Mouse (Mus musculus): Measurements from ENCODE around the gene Rabgap1l. TPM values are rescaled to one million over a fixed set of nuclear protein-coding genes. Genes with fewer than 3 reads are reported as not detected.
"Not testable (repeated sequence)": the region's sequence is repeated elsewhere in the genome, so short reads cannot be mapped to it uniquely, and the experiment has no call there.

Rabgap1l gene
- total RNA-seq, 2 experiments from 2014 or later, result 188 to 213 TPM

- DNase-seq (ENCODE audit: low spot score in 2 of 2), result peak; percentile 91
These were observed 99.9 kb downstream of the Rabgap1l start for GRCm38 (mm10) chr1:160693094-160693447.

GRCm38 (mm10) chr1:160692224-160693093 is 100.6 kb downstream of the Rabgap1l start:
- no peak for DNase-seq (ENCODE audit: low spot score in 2 of 2)

- no peak for DNase-seq (ENCODE audit: low spot score in 2 of 2)
These were observed 101.8 kb downstream of the Rabgap1l start for GRCm38 (mm10) chr1:160691196-160691590.

GRCm38 (mm10) chr1:160690516-160691195 is 102.4 kb downstream of the Rabgap1l start:
- DNase-seq (ENCODE audit: low spot score in 2 of 2), result no peak

- DNase-seq (ENCODE audit: low spot score in 2 of 2), result no peak
These were observed 103.5 kb downstream of the Rabgap1l start for GRCm38 (mm10) chr1:160689511-160689910.

- no peak for DNase-seq (ENCODE audit: low spot score in 2 of 2)
These were observed 108.8 kb downstream of the Rabgap1l start for GRCm38 (mm10) chr1:160684251-160684650.

GRCm38 (mm10) chr1:160681398-160682050 is 111.5 kb downstream of the Rabgap1l start:
- DNase-seq (ENCODE audit: low spot score in 2 of 2), result no peak

GRCm38 (mm10) chr1:160674763-160675162 is 118.2 kb downstream of the Rabgap1l start:
- no peak for DNase-seq (ENCODE audit: low spot score in 2 of 2)

GRCm38 (mm10) chr1:160672088-160672814 is 120.8 kb downstream of the Rabgap1l start:
- no peak for DNase-seq (ENCODE audit: low spot score in 2 of 2)

GRCm38 (mm10) chr1:160655806-160656470 is 137.1 kb downstream of the Rabgap1l start:
- no peak for DNase-seq (ENCODE audit: low spot score in 2 of 2)

- no peak for DNase-seq (ENCODE audit: low spot score in 2 of 2)
These were observed 141.3 kb downstream of the Rabgap1l start for GRCm38 (mm10) chr1:160651691-160652090.

- DNase-seq (ENCODE audit: low spot score in 2 of 2), result no peak
These were observed 147.6 kb downstream of the Rabgap1l start for GRCm38 (mm10) chr1:160645416-160645815.

- no peak for DNase-seq (ENCODE audit: low spot score in 2 of 2)
These were observed 164.6 kb downstream of the Rabgap1l start for GRCm38 (mm10) chr1:160628213-160628932.

- DNase-seq (ENCODE audit: low spot score in 2 of 2), result not testable (repeated sequence)
These were observed 168.5 kb downstream of the Rabgap1l start for GRCm38 (mm10) chr1:160624354-160625120.

- DNase-seq (ENCODE audit: low spot score in 2 of 2), result no peak
These were observed 174.8 kb downstream of the Rabgap1l start for GRCm38 (mm10) chr1:160618201-160618600.

- DNase-seq (ENCODE audit: low spot score in 2 of 2), result no peak
These were observed 186.6 kb downstream of the Rabgap1l start for GRCm38 (mm10) chr1:160606425-160606824.

- DNase-seq (ENCODE audit: low spot score in 2 of 2), result not testable (repeated sequence)
These were observed 189.7 kb downstream of the Rabgap1l start for GRCm38 (mm10) chr1:160603312-160603711.

GRCm38 (mm10) chr1:160597369-160597768 is 195.6 kb downstream of the Rabgap1l start:
- no peak for DNase-seq (ENCODE audit: low spot score in 2 of 2)

GRCm38 (mm10) chr1:160596948-160597270 is 196.1 kb downstream of the Rabgap1l start:
- no peak for DNase-seq (ENCODE audit: low spot score in 2 of 2)

Measured in layer of hippocampus, postnatal 10 days (tissue).